Mouse (Mus musculus): ENCODE measurements around the gene Atxn2. TPM values are rescaled to one million over a fixed set of nuclear protein-coding genes. Genes with fewer than 3 reads are reported as not detected.

Gene Atxn2
- 30.0 and 31.8 TPM in 2 replicates for polyA plus RNA-seq (2015; fragmentation: Nextera tagmentation; extraction: Ambion mirVana)

DNA sequence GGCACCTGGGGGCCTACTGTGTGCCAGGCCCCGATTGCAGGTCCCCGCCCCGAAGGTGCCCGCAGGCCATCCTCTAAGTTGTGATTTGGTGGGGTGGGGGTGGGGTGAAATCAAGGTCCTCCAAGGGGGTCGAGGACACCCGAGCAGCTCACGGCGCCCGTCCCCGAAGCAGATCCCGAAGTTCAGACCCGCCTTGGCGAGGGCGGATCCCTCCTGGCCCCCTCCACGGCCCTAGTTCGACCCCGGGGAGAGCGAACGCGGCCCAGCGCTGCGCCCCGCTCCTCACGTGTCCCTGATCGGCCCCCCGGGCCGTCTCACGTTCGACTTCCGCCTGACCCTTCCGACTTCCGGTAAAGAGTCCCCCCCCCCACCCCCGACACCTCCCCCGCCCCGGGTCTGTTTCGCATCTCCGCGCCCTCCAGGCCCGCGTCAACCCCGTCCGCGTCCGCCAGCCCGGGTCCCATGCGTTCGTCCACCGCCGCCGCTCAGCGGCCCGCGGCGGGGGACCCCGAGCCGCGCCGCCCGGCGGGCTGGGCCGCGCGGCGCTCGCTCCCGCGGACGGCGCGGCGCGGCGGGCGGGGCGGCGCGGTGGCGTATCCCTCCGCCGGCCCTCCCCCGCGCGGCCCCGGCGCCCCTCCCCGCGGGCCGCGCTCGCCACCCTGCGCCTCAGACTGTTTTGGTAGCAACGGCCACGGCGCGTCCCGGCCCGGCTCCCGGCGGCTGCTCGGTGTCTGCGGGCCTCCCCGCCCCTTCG lies at the start of gene Atxn2:
Gene Atxn2, plus strand, starts transcription at position 164 of the 754 bp plus-strand sequence.
- H3K4me3 ChIP-seq (ENCODE audit: low read length): peak within 1 kb of the TSS; percentile 96
- H3K9me3 ChIP-seq (ENCODE audit: control insufficient read depth, low read length): no peaks in the 10 kb centered on the region
- no peaks in the 10 kb centered on the region for H3K27me3 ChIP-seq (ENCODE audit: control insufficient read depth, insufficient read depth, low read depth, low read length)
- H3K36me3 ChIP-seq (ENCODE audit: control insufficient read depth, insufficient read depth, low read length): no peaks in the 10 kb centered on the region
- peak within 1 kb of the TSS; percentile 94 for H3K9ac ChIP-seq (ENCODE audit: low read length)
- peak within 1 kb of the TSS; percentile 87 for H3K27ac ChIP-seq (ENCODE audit: low read length)
- peak within 1 kb of the TSS; percentile 73 for H3K4me2 ChIP-seq (ENCODE audit: low read depth, low read length)
- peak; percentile 82 for ATAC-seq (ENCODE audit: low read depth)
- H3K4me1 ChIP-seq (replicated peaks; ENCODE audit: control insufficient read depth, insufficient read depth, low read length): peaks cover 23% of the 10 kb centered on the region
- 0% methylated on average over 41 of the region's 103 CpGs for whole genome bisulfite sequencing

DNA sequence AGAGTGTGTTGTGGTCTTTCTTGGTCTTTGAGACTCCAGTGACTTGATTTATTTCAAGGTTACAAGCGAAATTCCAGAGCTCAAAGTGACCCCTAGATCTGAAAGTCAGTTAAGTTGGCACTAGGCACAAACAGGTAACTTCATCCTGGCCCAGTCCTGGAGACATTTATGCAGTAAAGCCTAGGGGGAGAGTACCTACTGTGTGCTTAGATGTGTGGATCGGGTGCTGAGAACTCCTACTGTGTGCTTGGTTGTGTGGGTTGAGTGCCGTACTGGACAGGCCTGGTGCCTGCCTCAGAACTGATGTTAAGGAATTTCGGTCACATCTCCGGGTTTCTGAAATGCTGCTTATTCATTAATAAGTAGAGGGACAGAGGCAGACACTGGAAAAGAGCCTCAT lies 49.6 kb upstream of the Atxn2 start:
- Histone ChIP-seq H3K9ac (ENCODE audit: low read length) (peak overlapping the region; percentile 97), H3K4me3 (ENCODE audit: low read length) (peak overlapping the region; percentile 96), H3K4me1 (replicated peaks; ENCODE audit: control insufficient read depth, insufficient read depth, low read length) (peaks cover 15% of the 10 kb centered on the region), H3K36me3 (ENCODE audit: control insufficient read depth, insufficient read depth, low read length) (peaks cover 14% of the 10 kb centered on the region), H3K27ac (ENCODE audit: low read length) (no peak overlapping the region), H3K27me3 (ENCODE audit: control insufficient read depth, insufficient read depth, low read depth, low read length) (no peaks in the 10 kb centered on the region), H3K4me2 (ENCODE audit: low read depth, low read length) (peak overlapping the region; percentile 62), H3K9me3 (ENCODE audit: control insufficient read depth, low read length) (no peaks in the 10 kb centered on the region)
- WGBS: 77% methylated on average over 5 of the region's 5 CpGs
- no peak for ATAC-seq (ENCODE audit: low read depth)

DNA sequence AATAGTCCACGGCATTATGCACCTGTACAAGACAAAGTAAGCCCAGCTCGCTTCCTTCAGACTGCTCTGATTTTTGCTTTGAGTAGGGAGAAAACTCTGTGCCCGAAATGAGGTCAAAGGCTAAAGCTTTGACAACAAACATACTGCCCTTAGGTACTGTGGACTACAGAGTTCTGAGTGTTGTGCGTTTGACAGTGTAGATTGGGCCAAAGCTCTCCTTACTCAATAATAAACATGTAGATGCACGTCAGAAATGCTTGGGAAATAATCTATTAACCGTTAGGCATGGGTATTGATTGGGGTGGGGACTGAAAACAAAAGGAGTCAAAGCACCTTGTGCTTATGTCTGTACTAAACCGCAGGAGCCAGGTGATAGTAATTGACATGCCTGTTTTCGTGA lies 47.7 kb upstream of the Atxn2 start:
- no peak overlapping the region for H3K4me2 ChIP-seq (ENCODE audit: low read depth, low read length)
- H3K27me3 ChIP-seq (ENCODE audit: control insufficient read depth, insufficient read depth, low read depth, low read length): no peaks in the 10 kb centered on the region
- H3K4me3 ChIP-seq (ENCODE audit: low read length): no peak overlapping the region
- peaks cover 17% of the 10 kb centered on the region for H3K36me3 ChIP-seq (ENCODE audit: control insufficient read depth, insufficient read depth, low read length)
- no peak overlapping the region for H3K9ac ChIP-seq (ENCODE audit: low read length)
- no peak overlapping the region for H3K27ac ChIP-seq (ENCODE audit: low read length)
- H3K9me3 ChIP-seq (ENCODE audit: control insufficient read depth, low read length): no peaks in the 10 kb centered on the region
- ATAC-seq (ENCODE audit: low read depth): no peak
- 80% methylated on average over 8 of the region's 8 CpGs for WGBS
- H3K4me1 ChIP-seq (replicated peaks; ENCODE audit: control insufficient read depth, insufficient read depth, low read length): peaks cover 15% of the 10 kb centered on the region

DNA sequence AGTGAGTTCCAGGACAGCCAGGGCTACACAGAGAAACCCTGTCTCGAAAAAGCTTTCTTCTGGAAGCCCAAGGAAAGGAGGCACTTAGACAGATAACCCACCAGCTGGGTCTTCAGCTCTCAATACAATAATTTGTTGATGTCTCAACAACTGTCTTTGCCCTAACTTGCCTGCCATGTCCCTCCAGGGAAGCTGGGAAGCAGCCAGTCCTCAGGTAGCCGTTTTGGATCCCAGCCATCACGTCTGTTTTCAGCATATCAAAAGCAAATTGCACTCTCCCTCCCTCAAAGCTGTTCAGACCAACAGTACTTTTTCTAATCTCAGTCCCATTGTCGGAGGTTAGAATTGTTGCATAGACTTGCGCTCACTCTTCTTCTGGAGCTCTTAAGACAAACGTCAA lies 47.1 kb upstream of the Atxn2 start:
- no peaks in the 10 kb centered on the region for H3K9me3 ChIP-seq (ENCODE audit: control insufficient read depth, low read length)
- H3K27ac ChIP-seq (ENCODE audit: low read length): no peak overlapping the region
- peaks cover 17% of the 10 kb centered on the region for H3K36me3 ChIP-seq (ENCODE audit: control insufficient read depth, insufficient read depth, low read length)
- H3K4me1 ChIP-seq (replicated peaks; ENCODE audit: control insufficient read depth, insufficient read depth, low read length): peaks cover 15% of the 10 kb centered on the region
- H3K27me3 ChIP-seq (ENCODE audit: control insufficient read depth, insufficient read depth, low read depth, low read length): no peaks in the 10 kb centered on the region
- H3K4me3 ChIP-seq (ENCODE audit: low read length): no peak overlapping the region
- WGBS: 85% methylated on average over 6 of the region's 6 CpGs
- no peak overlapping the region for H3K9ac ChIP-seq (ENCODE audit: low read length)
- ATAC-seq (ENCODE audit: low read depth): no peak
- no peak overlapping the region for H3K4me2 ChIP-seq (ENCODE audit: low read depth, low read length)

GRCm38 (mm10) chr5:121664971-121665370 lies 46.2 kb upstream of the Atxn2 start:
- no peak overlapping the region for H3K27ac ChIP-seq (ENCODE audit: low read length)
- no peak overlapping the region for H3K4me2 ChIP-seq (ENCODE audit: low read depth, low read length)
- H3K27me3 ChIP-seq (ENCODE audit: control insufficient read depth, insufficient read depth, low read depth, low read length): no peaks in the 10 kb centered on the region
- WGBS: 93% methylated on average over 9 of the region's 9 CpGs
- H3K9ac ChIP-seq (ENCODE audit: low read length): no peak overlapping the region
- H3K9me3 ChIP-seq (ENCODE audit: control insufficient read depth, low read length): no peaks in the 10 kb centered on the region
- no peak for ATAC-seq (ENCODE audit: low read depth)
- peaks cover 12% of the 10 kb centered on the region for H3K4me1 ChIP-seq (replicated peaks; ENCODE audit: control insufficient read depth, insufficient read depth, low read length)
- peaks cover 19% of the 10 kb centered on the region for H3K36me3 ChIP-seq (ENCODE audit: control insufficient read depth, insufficient read depth, low read length)
- no peak overlapping the region for H3K4me3 ChIP-seq (ENCODE audit: low read length)

- Histone ChIP-seq H3K27ac (ENCODE audit: low read length) (no peak overlapping the region), H3K27me3 (ENCODE audit: control insufficient read depth, insufficient read depth, low read depth, low read length) (no peaks in the 10 kb centered on the region), H3K36me3 (ENCODE audit: control insufficient read depth, insufficient read depth, low read length) (peaks cover 19% of the 10 kb centered on the region), H3K9me3 (ENCODE audit: control insufficient read depth, low read length) (no peaks in the 10 kb centered on the region), H3K4me3 (ENCODE audit: low read length) (no peak overlapping the region), H3K9ac (ENCODE audit: low read length) (no peak overlapping the region), H3K4me2 (ENCODE audit: low read depth, low read length) (no peak overlapping the region), H3K4me1 (replicated peaks; ENCODE audit: control insufficient read depth, insufficient read depth, low read length) (peaks cover 2% of the 10 kb centered on the region)
- ATAC-seq (ENCODE audit: low read depth): no peak
- 66% methylated on average over 4 of the region's 4 CpGs for WGBS
Measured at GRCm38 (mm10) chr5:121667067-121667466, 44.1 kb upstream of the Atxn2 start.

DNA sequence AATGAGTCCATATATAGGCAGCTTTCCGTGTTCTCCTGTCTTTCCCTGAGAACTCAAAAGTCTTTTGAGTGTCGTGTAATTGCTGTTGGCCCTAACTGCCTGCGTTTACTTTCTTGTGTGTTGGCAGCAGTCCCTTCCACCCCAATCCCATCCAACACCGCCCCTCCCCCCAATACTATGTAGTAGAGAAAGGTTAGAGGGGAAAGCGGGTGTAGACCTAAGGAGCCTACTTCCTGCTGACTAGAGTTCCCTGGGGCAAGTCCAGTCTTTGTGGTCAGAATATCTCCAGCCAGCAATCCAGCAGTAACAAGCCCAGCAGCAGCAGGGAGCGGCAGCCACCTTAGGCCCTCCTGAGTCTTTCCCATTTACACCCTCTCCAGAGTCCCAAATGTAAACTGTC lies 42.7 kb upstream of the Atxn2 start:
- Histone ChIP-seq H3K36me3 (ENCODE audit: control insufficient read depth, insufficient read depth, low read length) (peaks cover 18% of the 10 kb centered on the region), H3K27me3 (ENCODE audit: control insufficient read depth, insufficient read depth, low read depth, low read length) (no peaks in the 10 kb centered on the region), H3K9me3 (ENCODE audit: control insufficient read depth, low read length) (no peaks in the 10 kb centered on the region), H3K4me3 (ENCODE audit: low read length) (no peak overlapping the region), H3K4me1 (replicated peaks; ENCODE audit: control insufficient read depth, insufficient read depth, low read length) (no peaks in the 10 kb centered on the region; the same call in 1 of the 2 replicates), H3K9ac (ENCODE audit: low read length) (no peak overlapping the region), H3K4me2 (ENCODE audit: low read depth, low read length) (no peak overlapping the region), H3K27ac (ENCODE audit: low read length) (0 out of 2 replicates have a peak overlapping the region, but pooled peaks have one; percentile 5)
- WGBS: 45% methylated on average over 6 of the region's 6 CpGs
- ATAC-seq (ENCODE audit: low read depth): peak; percentile 60; the same call in 1 of the 2 replicates

DNA sequence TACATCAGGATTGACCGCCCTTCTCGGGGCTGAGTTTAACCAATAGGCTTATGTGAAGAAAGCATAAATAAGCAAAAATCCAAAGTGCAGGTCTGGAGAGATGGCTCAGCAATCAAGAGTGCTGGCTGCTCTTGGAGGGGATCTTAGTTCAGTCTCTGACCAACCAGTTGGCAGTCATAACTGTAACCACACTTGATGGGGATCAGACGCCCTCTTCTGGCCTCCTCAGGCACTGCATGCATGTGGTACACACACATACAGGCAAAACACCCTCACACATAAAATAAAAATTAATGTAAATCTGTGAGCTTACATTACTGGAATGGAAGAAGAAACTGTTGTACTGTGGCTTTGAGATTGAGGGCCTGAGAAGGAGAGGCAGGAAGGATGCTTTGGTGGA lies 40.7 kb upstream of the Atxn2 start:
- H3K4me1 ChIP-seq (replicated peaks; ENCODE audit: control insufficient read depth, insufficient read depth, low read length): no peaks in the 10 kb centered on the region; the same call in 1 of the 2 replicates
- no peak overlapping the region for H3K4me2 ChIP-seq (ENCODE audit: low read depth, low read length)
- WGBS: 75% methylated on average over 3 of the region's 3 CpGs
- peaks cover 22% of the 10 kb centered on the region for H3K36me3 ChIP-seq (ENCODE audit: control insufficient read depth, insufficient read depth, low read length)
- H3K9me3 ChIP-seq (ENCODE audit: control insufficient read depth, low read length): no peaks in the 10 kb centered on the region
- H3K27ac ChIP-seq (ENCODE audit: low read length): no peak overlapping the region
- no peaks in the 10 kb centered on the region for H3K27me3 ChIP-seq (ENCODE audit: control insufficient read depth, insufficient read depth, low read depth, low read length)
- no peak for ATAC-seq (ENCODE audit: low read depth)
- no peak overlapping the region for H3K4me3 ChIP-seq (ENCODE audit: low read length)
- no peak overlapping the region for H3K9ac ChIP-seq (ENCODE audit: low read length)

- peaks cover 46% of the 10 kb centered on the region for H3K36me3 ChIP-seq (ENCODE audit: control insufficient read depth, insufficient read depth, low read length)
- ATAC-seq (ENCODE audit: low read depth): no peak
- no peak overlapping the region for H3K4me2 ChIP-seq (ENCODE audit: low read depth, low read length)
- H3K4me3 ChIP-seq (ENCODE audit: low read length): no peak overlapping the region
- no peaks in the 10 kb centered on the region for H3K27me3 ChIP-seq (ENCODE audit: control insufficient read depth, insufficient read depth, low read depth, low read length)
- H3K9me3 ChIP-seq (ENCODE audit: control insufficient read depth, low read length): 0 out of 2 replicates have a peak, but pooled peaks cover 2% of the 10 kb centered on the region
- no peak overlapping the region for H3K27ac ChIP-seq (ENCODE audit: low read length)
- H3K4me1 ChIP-seq (replicated peaks; ENCODE audit: control insufficient read depth, insufficient read depth, low read length): no peaks in the 10 kb centered on the region
- no peak overlapping the region for H3K9ac ChIP-seq (ENCODE audit: low read length)
- 96% methylated on average over 2 of the region's 2 CpGs for WGBS
Measured at GRCm38 (mm10) chr5:121682250-121682649, 28.9 kb upstream of the Atxn2 start.

All from lung, embryonic 16.5 days (tissue).